Mouse (Mus musculus) kidney, postnatal 0 days (tissue): Measurements from ENCODE around the gene Hist1h4i. TPM values are rescaled to one million over a fixed set of nuclear protein-coding genes. Genes with fewer than 3 reads are reported as not detected.
"Not testable (repeated sequence)": the region's sequence is repeated elsewhere in the genome, so short reads cannot be mapped to it uniquely, and the experiment has no call there.

Source experiments
- ATAC-seq: fragments of 200-750 bp; cut with Nextera tagmentation; replicated peaks from 2 replicates; pipeline ENCODE4 v1.8.0; 2017; ENCODE audit warnings: low read depth, moderate number of reproducible peaks, moderate TSS enrichment, moderate library complexity; ENCODE audit not compliant: low FRiP score
- DNase-seq: peaks from one replicate; pipeline ENCODE4 v3.0.0-alpha.2; 2016; ENCODE audit warnings: low spot score
- H3K27ac ChIP-seq: fragments of 300-500 bp; sonication (generic); 2 replicates; pipeline ENCODE4 v1.5.1; 2014; ENCODE audit warnings: mild to moderate bottlenecking
- H3K27me3 ChIP-seq: fragments of 300-500 bp; sonication (generic); 2 replicates; pipeline ENCODE4 v1.6.1; 2014; ENCODE audit warnings: low read length, mixed read lengths; ENCODE audit not compliant: insufficient read depth
- H3K36me3 ChIP-seq: fragments of 300-500 bp; sonication (generic); 2 replicates; pipeline ENCODE4 v1.6.1; 2014; ENCODE audit warnings: low read length, mixed read lengths; ENCODE audit not compliant: insufficient read depth
- H3K4me1 ChIP-seq: fragments of 300-500 bp; sonication (generic); replicated peaks from 2 replicates; pipeline ENCODE4 v1.6.1; 2014; ENCODE audit warnings: antibody characterized with exemption, low read length, mixed read lengths; ENCODE audit not compliant: insufficient read depth
- H3K4me2 ChIP-seq: fragments of 300-500 bp; sonication (generic); 2 replicates; pipeline ENCODE4 v1.6.1; 2014; ENCODE audit warnings: mild to moderate bottlenecking, low read length, moderate library complexity, mixed read lengths
- H3K4me3 ChIP-seq: fragments of 300-500 bp; sonication (generic); replicated peaks from 2 replicates; pipeline ENCODE4 v1.5.1; 2014; ENCODE audit warnings: low read depth, low read length
- H3K9ac ChIP-seq: fragments of 300-500 bp; sonication (generic); 2 replicates; pipeline ENCODE4 v1.6.1; 2014; ENCODE audit warnings: low read depth, low read length
- H3K9me3 ChIP-seq: fragments of 300-500 bp; sonication (generic); replicated peaks from 2 replicates; pipeline ENCODE4 v1.6.1; 2016; ENCODE audit warnings: low read length, inconsistent platforms, mixed read lengths
- CTCF ChIP-seq: IDR thresholded peaks from 2 replicates; pipeline ENCODE4 v1.5.1; 2016; ENCODE audit warnings: antibody characterized with exemption, low read depth, mild to moderate bottlenecking, moderate library complexity
- WGBS: fragments of 180-500 bp; shearing (Covaris S2); extraction: QIAGEN DNeasy Blood & Tissue Kit; methylation state at CpG from one replicate; pipeline ENCODE4 v1.1.7; 2014; 5-methylcytosine and 5-hydroxymethylcytosine counted together
- polyA plus RNA-seq: library from polyadenylated mRNA; unstranded; fragments of >200 nt; fragmentation: Nextera tagmentation; extraction: Ambion mirVana; gene quantifications from 2 replicates; pipeline ENCODE4 v1.2.1, GENCODE M21; 2015

Gene Hist1h4i
- polyA plus RNA-seq, 1 experiment from 2014 or later: 17.2 TPM

DNA sequence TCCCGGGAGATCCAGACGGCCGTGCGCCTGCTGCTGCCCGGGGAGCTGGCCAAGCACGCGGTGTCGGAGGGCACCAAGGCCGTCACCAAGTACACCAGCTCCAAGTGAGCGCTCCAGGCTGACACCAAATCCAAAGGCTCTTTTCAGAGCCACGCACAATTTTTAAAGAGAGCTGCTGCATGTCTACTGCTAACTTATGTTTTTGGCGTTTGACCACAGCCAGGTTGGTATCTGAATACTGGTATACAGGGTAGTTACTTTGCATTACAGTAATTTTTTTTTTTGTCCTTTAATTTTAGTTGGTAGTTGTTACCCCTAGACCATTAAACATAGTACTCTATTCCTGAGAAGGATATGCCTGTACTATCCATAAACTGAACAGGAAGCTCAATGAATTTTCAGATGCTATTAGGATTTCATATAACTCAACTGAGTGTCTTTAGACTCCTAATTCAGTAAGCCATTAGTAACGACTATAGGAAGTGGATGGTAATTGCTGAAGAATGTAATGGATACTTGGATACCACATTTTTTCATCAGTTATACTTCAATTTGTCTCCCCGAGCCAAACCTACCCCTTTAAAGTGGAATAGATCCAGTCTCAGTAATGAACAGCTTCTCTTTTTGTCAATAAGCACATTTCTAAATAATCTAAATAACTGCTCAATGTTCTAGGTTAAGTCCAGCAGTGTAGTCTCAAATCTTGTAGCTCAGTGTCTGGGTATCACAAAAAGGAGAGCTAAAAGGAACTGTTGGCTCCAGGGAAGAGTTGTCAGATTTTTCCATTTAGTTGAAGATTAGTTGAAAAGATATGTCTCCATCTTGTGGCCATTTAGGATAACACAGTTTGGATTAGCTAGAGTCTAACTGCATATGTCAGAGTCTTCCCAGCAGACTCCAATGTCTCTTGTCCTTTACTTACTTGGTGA is 2.6 kb upstream of the Hist1h4i start:
- peak overlapping the region; percentile 70 for H3K27ac ChIP-seq
- H3K36me3 ChIP-seq: no peaks in the 10 kb centered on the region
- peak; percentile 93 for DNase-seq
- 0% methylated on average over 9 of the region's 14 CpGs for WGBS
- H3K4me1 ChIP-seq: peaks cover 6% of the 10 kb centered on the region; the same call in 1 of the 2 replicates
- H3K9me3 ChIP-seq: no peaks in the 10 kb centered on the region
- peak; percentile 89 for TF ChIP-seq CTCF
- H3K27me3 ChIP-seq: no peaks in the 10 kb centered on the region
- ATAC-seq: 0 out of 2 replicates have a peak, but pooled peaks have one; percentile 5
- H3K4me2 ChIP-seq: peak overlapping the region; percentile 51
- peak overlapping the region; percentile 31 for H3K4me3 ChIP-seq
- peak overlapping the region; percentile 44; the same call in 1 of the 2 replicates for H3K9ac ChIP-seq

DNA sequence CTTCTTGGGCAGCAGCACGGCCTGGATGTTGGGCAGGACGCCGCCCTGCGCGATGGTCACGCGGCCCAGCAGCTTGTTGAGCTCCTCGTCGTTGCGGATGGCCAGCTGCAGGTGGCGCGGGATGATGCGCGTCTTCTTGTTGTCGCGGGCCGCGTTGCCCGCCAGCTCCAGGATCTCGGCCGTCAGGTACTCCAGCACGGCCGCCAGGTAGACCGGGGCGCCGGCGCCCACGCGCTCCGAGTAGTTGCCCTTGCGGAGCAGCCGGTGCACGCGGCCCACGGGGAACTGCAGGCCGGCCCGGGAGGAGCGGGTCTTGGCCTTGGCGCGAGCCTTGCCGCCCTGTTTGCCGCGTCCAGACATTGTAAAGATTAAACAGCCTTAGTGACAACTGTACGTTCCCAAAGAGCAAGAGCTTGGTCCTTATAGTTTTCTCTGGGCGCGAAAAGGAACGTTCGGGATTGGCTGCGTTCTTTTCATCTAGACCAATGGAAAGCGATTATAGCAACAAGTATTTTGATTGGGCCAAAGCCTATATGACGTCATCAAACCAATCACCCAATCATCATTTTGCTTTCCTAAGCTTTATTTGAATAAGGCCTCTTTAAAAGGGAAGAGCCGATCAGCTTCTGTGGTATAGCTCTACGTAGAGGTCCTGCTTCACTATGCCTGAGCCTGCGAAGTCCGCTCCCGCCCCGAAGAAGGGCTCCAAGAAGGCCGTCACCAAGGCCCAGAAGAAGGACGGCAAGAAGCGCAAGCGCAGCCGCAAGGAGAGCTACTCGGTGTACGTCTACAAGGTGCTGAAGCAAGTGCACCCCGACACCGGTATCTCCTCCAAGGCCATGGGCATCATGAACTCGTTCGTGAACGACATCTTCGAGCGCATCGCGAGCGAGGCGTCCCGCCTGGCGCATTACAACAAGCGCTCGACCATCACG is 1.7 kb upstream of the Hist1h4i start, which contains the start of the genes Hist1h2ag and Hist1h2bj:
Gene Hist1h2ag, minus strand, starts transcription at position 377 of the 935 bp plus-strand sequence.
Gene Hist1h2bj, plus strand, starts transcription at position 647 of the 935 bp plus-strand sequence.
- Histone ChIP-seq H3K27ac (peak within 1 kb of the TSS; percentile 82), H3K4me2 (peak within 1 kb of the TSS; percentile 55), H3K9ac (peak within 1 kb of the TSS; percentile 44), H3K4me3 (peak within 1 kb of the TSS; percentile 31)
- H3K36me3 ChIP-seq, H3K9me3 ChIP-seq, H3K4me1 ChIP-seq, H3K27me3 ChIP-seq: not testable (repeated sequence)
- WGBS: 0% methylated on average over 36 of the region's 80 CpGs
- DNase-seq (peak; percentile 99), ATAC-seq (peak; percentile 89)

DNA sequence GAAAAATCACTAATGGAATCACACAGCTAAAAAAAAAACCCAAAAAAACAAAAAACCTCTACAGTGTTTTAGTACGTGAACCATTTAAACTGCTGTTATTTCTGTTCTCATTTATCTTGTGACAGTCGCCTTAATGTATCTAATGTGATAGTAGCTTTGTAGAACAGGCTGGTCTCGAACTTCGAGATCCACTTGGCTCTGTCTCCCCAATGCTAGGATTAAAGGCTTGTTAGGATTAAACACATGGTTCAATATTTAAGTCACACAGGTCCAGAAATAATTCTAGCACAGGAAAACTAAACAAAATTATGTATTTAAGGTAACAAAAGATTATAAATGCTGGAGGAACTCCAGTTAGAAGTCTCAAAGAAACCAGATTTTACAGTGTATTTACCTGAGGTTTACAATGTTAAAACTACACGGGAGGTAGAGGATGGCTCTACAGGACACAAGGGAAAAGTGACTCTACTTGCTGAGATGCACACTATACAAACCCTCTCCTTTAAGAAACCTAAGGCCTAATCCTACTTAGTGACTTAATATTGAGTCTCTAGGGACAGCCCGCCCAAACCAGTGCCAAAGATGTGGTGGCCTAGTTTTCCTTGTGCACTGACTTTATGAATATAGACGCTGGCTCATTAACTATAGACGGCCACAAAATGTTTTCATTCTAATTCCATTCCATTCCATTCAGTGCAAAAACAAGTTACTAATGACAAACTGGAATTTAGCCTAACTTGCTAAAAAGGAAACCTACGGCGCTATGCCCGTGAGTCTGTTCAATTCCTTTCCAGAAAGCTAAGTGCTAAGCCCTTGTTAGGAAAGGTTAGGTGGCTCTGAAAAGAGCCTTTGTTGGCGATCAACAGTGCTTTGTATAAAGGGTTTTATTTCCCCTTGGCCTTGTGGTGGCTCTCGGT is 747 bp upstream of the Hist1h4i start:
- H3K9ac ChIP-seq: peak overlapping the region; percentile 40
- no peak for TF ChIP-seq CTCF
- peak overlapping the region; percentile 60 for H3K27ac ChIP-seq
- no peak for ATAC-seq
- H3K4me3 ChIP-seq: peak overlapping the region; percentile 33; the same call in 1 of the 2 replicates
- no peaks in the 10 kb centered on the region for H3K27me3 ChIP-seq
- DNase-seq: no peak
- no peaks in the 10 kb centered on the region for H3K9me3 ChIP-seq
- WGBS: 3% methylated on average over 13 of the region's 13 CpGs
- H3K4me2 ChIP-seq: peak overlapping the region; percentile 49
- no peaks in the 10 kb centered on the region for H3K36me3 ChIP-seq
- H3K4me1 ChIP-seq: peaks cover 6% of the 10 kb centered on the region; the same call in 1 of the 2 replicates

DNA sequence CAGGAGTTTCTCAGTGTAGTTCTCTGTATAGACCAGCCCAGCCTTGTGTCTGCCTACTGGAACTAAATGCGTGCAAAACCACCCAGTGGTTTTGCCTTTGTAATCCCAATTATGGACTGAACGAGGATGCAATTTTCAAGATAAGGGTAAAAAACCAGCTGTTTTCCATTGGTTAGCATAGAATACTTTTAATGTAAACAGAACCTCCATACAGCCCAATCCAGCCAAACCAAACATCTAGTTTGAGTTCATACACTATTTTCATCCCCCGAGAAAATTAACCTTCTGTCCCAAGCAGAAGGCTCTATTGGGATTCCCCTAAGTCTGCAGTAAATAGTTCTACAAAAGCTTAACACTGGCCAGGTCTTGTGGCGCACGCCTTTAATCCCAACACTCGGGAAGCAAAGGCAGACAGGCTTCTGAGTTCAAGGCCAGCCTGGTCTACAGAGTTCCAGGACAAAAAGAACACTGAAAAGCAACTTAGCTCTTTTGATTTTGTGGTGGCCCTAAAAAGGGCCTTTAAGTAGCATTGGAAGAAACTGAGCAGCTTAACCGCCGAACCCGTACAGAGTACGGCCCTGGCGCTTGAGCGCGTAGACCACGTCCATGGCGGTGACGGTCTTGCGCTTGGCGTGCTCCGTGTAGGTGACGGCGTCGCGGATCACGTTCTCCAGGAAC is 559 bp downstream of the Hist1h4i start:
- DNase-seq (no peak), ATAC-seq (peak; percentile 5; the same call in 1 of the 2 replicates)
- WGBS: under 1% methylated on average over 20 of the region's 24 CpGs
- Histone ChIP-seq H3K27me3 (no peaks in the 10 kb centered on the region), H3K4me1 (peaks cover 12% of the 10 kb centered on the region; the same call in 1 of the 2 replicates), H3K9me3 (no peaks in the 10 kb centered on the region), H3K36me3 (no peaks in the 10 kb centered on the region), H3K4me3 (peak overlapping the region; percentile 33), H3K9ac (peak overlapping the region; percentile 65), H3K27ac (peak overlapping the region; percentile 87), H3K4me2 (peak overlapping the region; percentile 49)
- no peak for TF ChIP-seq CTCF

DNA sequence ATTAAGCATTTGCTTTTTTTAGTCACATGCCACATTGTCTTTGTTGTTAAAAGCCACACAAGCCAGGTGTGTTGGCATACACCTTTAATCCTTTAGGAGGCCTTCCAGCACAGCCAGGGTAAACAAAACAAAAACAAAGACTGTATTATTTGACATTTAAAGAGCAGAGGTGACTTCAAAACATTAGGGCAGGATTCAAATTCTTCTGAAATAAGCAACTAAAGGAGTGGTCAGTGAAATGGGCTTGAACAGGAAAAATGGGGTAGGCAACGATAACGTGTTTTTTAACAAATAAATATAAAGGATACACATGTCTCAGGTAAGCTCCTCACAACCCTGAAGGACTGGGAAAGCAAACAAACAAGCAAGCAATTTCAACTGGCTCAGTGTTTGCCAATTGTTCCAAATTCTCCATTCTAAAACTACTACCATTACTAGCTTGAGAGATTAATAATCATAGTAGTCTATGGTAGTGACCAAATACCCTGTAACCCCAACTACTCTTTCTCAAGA is 1.2 kb downstream of the Hist1h4i start:
- H3K4me1 ChIP-seq: peaks cover 12% of the 10 kb centered on the region; the same call in 1 of the 2 replicates
- H3K4me3 ChIP-seq: peak overlapping the region; percentile 33; the same call in 1 of the 2 replicates
- 8% methylated on average over 2 of the region's 2 CpGs for WGBS
- no peaks in the 10 kb centered on the region for H3K9me3 ChIP-seq
- no peak overlapping the region for H3K27ac ChIP-seq
- no peak for DNase-seq
- peak overlapping the region; percentile 49 for H3K4me2 ChIP-seq
- no peak overlapping the region for H3K9ac ChIP-seq
- H3K36me3 ChIP-seq: no peaks in the 10 kb centered on the region
- no peak for TF ChIP-seq CTCF
- ATAC-seq: no peak
- no peaks in the 10 kb centered on the region for H3K27me3 ChIP-seq
